Mouse (Mus musculus) liver, adult 2 months (tissue): ENCODE results near the gene Mrgprg. TPM values are rescaled to one million over a fixed set of nuclear protein-coding genes. Genes with fewer than 3 reads are reported as not detected.

Source experiments
- DNase-seq: peaks from one replicate; pipeline ENCODE4 v3.0.0-alpha.2; 2011; ENCODE audit warnings: low read depth, low spot score; ENCODE audit errors: extremely low read depth
- H3K27ac ChIP-seq: fragments of 200-500 bp; replicated peaks from 2 replicates; pipeline ENCODE4 v1.5.1; 2012; ENCODE audit warnings: low read depth, mild to moderate bottlenecking, control low read depth, inconsistent platforms, low read length; ENCODE audit not compliant: insufficient read depth
- H3K27me3 ChIP-seq: fragments of 200-500 bp; 2 replicates; pipeline ENCODE4 v1.6.1; 2012; ENCODE audit warnings: mild to moderate bottlenecking, moderate library complexity, low read length, inconsistent platforms; ENCODE audit not compliant: control insufficient read depth, insufficient read depth
- H3K36me3 ChIP-seq: fragments of 200-500 bp; 2 replicates; pipeline ENCODE4 v1.6.1; 2012; ENCODE audit warnings: low read length, inconsistent platforms; ENCODE audit not compliant: control insufficient read depth, insufficient read depth
- H3K4me1 ChIP-seq: fragments of 200-500 bp; 2 replicates; pipeline ENCODE4 v1.6.1; 2011; ENCODE audit warnings: low read length; ENCODE audit not compliant: control insufficient read depth, insufficient read depth
- H3K4me3 ChIP-seq: fragments of 200-500 bp; 2 replicates; pipeline ENCODE4 v1.5.1; 2011; ENCODE audit warnings: low read depth, mild to moderate bottlenecking, control low read depth, low read length, moderate library complexity; ENCODE audit not compliant: insufficient read depth
- H3K79me2 ChIP-seq: fragments of 200-500 bp; 2 replicates; pipeline ENCODE4 v1.6.1; 2012; ENCODE audit warnings: inconsistent platforms, mild to moderate bottlenecking, low read length, moderate library complexity; ENCODE audit not compliant: control insufficient read depth, insufficient read depth
- H3K9ac ChIP-seq: fragments of 200-500 bp; 2 replicates; pipeline ENCODE4 v1.6.1; 2012; ENCODE audit warnings: low read depth, mild to moderate bottlenecking, control low read depth, inconsistent platforms, low read length
- CTCF ChIP-seq: fragments of 200-500 bp; IDR thresholded peaks from 2 replicates; pipeline ENCODE4 v1.5.1; 2011; ENCODE audit warnings: low read depth, low read length, control low read depth
- POLR2A ChIP-seq: fragments of 200-500 bp; IDR thresholded peaks from 2 replicates; pipeline ENCODE4 v1.6.1; 2011; ENCODE audit warnings: low read length, control low read depth; ENCODE audit not compliant: insufficient read depth; ENCODE audit errors: extremely low read depth
- WGBS: fragments of 180-500 bp; shearing (Covaris S2); methylation state at CpG from one replicate; pipeline ENCODE4 v1.1.7; 2018; 5-methylcytosine and 5-hydroxymethylcytosine counted together
- polyA plus RNA-seq: library from polyadenylated mRNA; depleted of rRNA; stranded (reverse); fragments of >200 nt; gene quantifications from 2 replicates; pipeline ENCODE4 v1.2.3, GENCODE M21; 2012
- total RNA-seq: library from RNA; depleted of rRNA; stranded (reverse); fragments of >200 nt; gene quantifications from 2 replicates; pipeline ENCODE4 v1.2.3, GENCODE M21; 2014

Gene Mrgprg
- total and polyA plus RNA-seq, 2 experiments: not detected

GRCm38 (mm10) chr7:143757696-143758095 lies 9.1 kb downstream of the Mrgprg start:
- H3K36me3 ChIP-seq: no peaks in the 10 kb centered on the region
- DNase-seq: peak; percentile 89
- no peak overlapping the region for H3K4me3 ChIP-seq
- TF ChIP-seq CTCF (no peak), POLR2A (no peak)
- no peaks in the 10 kb centered on the region for H3K79me2 ChIP-seq
- no peak overlapping the region for H3K27ac ChIP-seq
- WGBS: 23% methylated on average over 3 of the region's 3 CpGs
- no peaks in the 10 kb centered on the region for H3K27me3 ChIP-seq
- no peak overlapping the region for H3K9ac ChIP-seq
- H3K4me1 ChIP-seq: peaks cover 22% of the 10 kb centered on the region

DNA sequence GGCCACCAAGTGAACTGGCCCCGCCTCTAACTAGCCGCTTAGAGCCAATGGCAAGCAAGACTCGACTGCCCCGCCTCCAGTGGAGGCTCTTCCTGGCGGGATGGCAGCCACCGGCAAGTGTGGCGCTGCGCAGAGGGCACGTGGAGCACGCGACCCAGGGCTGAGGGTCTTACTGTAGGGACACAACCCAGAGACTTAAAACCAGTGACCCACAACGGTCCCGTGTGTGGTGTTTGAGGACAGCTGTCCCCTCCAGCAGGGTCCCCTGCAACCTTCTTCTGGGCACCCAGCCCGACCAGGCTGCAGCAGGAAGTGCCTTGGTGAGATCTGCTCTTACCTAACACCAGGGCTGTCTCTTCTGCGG lies 9.8 kb downstream of the Mrgprg start:
- WGBS: 1% methylated on average over 15 of the region's 15 CpGs
- peak overlapping the region; percentile 58 for H3K4me3 ChIP-seq
- no peaks in the 10 kb centered on the region for H3K79me2 ChIP-seq
- peak overlapping the region; percentile 49 for H3K27ac ChIP-seq
- peaks cover 27% of the 10 kb centered on the region for H3K4me1 ChIP-seq
- peak; percentile 81 for DNase-seq
- H3K27me3 ChIP-seq: no peaks in the 10 kb centered on the region
- peak overlapping the region; percentile 53 for H3K9ac ChIP-seq
- TF ChIP-seq POLR2A (peak; percentile 23; the same call in 1 of the 2 replicates), CTCF (no peak)
- H3K36me3 ChIP-seq: no peaks in the 10 kb centered on the region

GRCm38 (mm10) chr7:143756125-143757026 lies 10.4 kb downstream of the Mrgprg start, which contains the start of gene Osbpl5:
Osbpl5 (minus strand) TSS chr7:143756985.
- no peaks in the 10 kb centered on the region for H3K36me3 ChIP-seq
- no peak for DNase-seq
- 25% methylated on average over 22 of the region's 22 CpGs for WGBS
- no peaks in the 10 kb centered on the region for H3K79me2 ChIP-seq
- TF ChIP-seq CTCF: no peak
- peak within 1 kb of the TSS; percentile 53 for H3K9ac ChIP-seq
- H3K4me3 ChIP-seq: peak within 1 kb of the TSS; percentile 58
- no peaks in the 10 kb centered on the region for H3K27me3 ChIP-seq
- peak within 1 kb of the TSS; percentile 49 for H3K27ac ChIP-seq
- peaks cover 31% of the 10 kb centered on the region for H3K4me1 ChIP-seq

DNA sequence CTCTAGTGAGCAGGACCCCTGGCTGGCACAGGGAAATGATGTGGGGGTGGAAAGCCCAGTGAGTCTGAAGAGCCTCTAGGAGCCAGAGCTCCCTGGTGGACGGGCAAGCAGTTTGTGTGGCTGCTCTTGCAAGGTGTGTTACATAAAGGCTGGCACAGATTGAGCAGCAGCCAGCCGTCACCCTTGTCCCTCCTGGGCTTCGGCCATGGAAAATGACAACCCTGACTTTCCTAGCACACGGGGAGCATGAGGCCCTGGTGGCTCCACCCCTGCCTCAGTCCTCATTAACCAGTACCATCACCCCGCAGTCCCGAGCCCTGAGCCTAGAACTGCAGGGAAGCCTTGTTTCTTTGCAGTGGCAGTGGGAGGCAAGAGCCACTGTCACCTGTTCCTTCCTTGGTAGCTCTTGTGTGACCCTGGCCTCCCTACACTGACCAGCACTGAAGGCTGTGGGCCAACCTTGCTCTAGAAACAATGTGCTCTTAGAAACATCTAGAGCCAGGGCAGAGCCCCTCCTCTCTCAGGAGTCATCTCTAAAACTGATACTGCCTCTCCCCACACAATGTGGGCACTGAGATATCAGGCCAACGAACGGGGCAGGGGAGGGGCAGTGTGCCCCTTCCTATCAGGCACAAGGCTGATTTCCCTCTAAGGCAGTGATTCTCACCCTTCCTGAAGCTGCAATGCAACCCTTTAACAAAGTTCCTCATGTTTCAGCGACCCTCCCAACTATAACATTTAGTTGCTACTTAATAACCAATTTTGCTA lies 11.3 kb downstream of the Mrgprg start:
- TF ChIP-seq CTCF: 0 out of 2 replicates have a peak, but pooled peaks have one; percentile 8
- TF ChIP-seq POLR2A: no peak
- Histone ChIP-seq H3K27ac (no peak overlapping the region), H3K27me3 (no peaks in the 10 kb centered on the region), H3K9ac (no peak overlapping the region), H3K79me2 (no peaks in the 10 kb centered on the region), H3K36me3 (no peaks in the 10 kb centered on the region), H3K4me3 (no peak overlapping the region), H3K4me1 (peaks cover 37% of the 10 kb centered on the region)
- peak; percentile 91 for DNase-seq
- WGBS: 46% methylated on average over 9 of the region's 9 CpGs

DNA sequence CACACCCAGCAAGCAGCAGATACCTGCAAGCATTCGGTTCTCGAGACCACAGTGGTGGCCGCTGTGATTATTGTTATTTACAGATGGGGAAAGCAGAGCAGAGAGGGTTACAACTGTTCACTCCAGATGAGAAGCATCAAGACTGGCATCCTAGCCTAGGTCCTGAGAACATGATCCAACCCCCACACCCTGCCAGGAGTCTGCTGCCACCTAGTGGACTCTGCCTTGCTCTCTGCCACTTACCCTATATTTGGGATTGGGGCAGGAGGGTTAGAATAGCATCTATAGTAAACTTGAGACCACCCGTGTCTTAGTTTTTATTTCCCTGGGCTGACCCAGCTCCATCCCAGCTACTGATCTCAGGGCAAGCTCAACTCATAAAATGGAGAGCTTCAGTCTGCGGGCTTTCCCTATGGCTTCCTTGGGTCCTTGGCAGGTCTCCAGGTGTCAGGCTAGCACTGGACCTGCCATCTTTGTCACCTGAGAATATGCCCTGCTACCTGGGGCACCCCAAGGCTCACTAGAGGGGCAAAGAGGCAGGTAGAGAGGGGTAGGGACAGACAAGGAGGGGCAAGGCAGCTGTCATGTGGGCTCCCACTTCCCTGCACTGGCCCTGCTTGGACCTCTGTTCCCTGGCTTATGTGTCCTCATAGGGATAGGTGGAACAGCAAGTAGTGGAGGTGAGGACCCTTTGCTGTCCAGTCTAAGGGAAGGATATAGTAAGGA lies 12.6 kb downstream of the Mrgprg start:
- DNase-seq: peak; percentile 59
- Histone ChIP-seq H3K4me1 (peaks cover 39% of the 10 kb centered on the region), H3K27ac (no peak overlapping the region), H3K79me2 (no peaks in the 10 kb centered on the region), H3K36me3 (no peaks in the 10 kb centered on the region), H3K4me3 (no peak overlapping the region), H3K27me3 (no peaks in the 10 kb centered on the region), H3K9ac (no peak overlapping the region)
- 56% methylated on average over 5 of the region's 5 CpGs for WGBS
- TF ChIP-seq CTCF: peak; percentile 94
- TF ChIP-seq POLR2A: no peak
